Mouse (Mus musculus) retina, embryonic 14.5 days (tissue): ENCODE measurements around the gene Ppp6r1.
A peak's percentile ranks its signal among the peaks of the same experiment; 100 is the strongest.

Experiments
- DNase-seq: peaks from one replicate; pipeline ENCODE4 v3.0.0-alpha.2; 2015; ENCODE audit warnings: low spot score

Gene Ppp6r1

DNA sequence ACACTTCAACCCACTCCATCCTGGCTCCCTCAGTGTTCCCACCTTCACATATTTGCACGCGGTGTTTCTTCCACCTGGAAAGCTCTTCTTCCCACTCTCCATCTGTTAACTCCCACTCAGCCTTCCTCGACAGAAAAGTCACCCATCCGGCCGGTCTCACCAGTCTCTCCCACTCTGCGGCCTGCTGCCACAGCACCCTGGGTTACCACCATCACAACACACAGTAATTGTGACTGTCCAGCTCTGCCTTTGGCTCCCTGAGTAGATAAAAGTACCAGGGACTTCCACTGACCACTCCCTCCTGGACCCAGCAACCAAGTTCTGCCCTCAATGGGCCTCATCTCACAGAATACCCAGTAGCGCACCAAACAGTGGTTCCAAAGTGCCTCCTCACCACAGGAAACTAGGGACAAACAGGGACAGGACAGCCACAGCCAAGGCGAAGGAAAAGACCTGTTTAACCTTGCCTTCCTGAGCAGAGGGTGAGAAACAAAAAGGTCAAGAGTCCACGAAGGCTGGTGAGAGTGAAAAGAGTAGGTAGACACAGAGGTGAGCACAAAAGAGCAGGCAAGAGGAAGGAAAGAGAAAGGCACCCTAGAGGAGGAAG, 1.2 kb downstream of the Ppp6r1 start:
- DNase-seq, result no peak

DNA sequence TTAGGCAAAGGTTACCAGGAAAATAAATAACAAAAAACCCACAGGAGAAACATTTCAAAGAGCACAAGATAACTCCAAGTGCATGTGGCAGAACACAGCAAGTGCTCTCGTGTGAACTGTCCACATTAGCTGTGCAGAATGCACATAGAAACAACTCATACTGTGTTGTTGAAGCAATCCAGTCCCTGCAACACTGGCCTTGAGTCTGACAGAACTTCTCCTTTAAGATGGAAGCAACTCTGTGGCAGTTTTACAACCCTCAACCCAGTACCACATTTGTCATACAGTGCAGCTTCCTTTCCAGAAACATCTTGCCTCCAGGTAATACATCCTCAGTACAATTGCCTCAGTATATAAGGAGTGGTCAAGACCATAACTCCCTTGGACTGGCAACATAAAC, 2.0 kb downstream of the Ppp6r1 start:
- no peak for DNase-seq

DNA sequence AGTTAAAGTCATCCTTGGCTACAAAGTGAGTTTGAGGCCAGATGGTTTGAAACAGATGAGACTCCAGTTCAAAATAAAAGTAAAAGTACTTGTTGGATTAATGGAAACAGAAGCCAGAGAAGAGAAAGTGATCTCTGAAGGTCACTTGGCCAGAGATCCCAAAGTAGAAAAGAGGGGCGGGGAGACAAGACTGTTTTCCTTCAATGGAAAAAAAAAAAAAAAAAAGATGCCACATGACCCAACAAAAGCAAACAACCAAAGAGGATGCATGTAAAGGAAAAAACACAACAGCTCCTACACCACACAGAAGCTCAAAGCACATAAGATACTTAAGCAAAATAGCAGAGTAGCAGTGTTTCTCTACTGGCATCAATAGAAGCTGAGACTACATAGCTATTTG, 2.9 kb downstream of the Ppp6r1 start:
- DNase-seq, result no peak

- DNase-seq, result no peak
Measured at GRCm38 (mm10) chr7:4655393-4655792, 3.4 kb downstream of the Ppp6r1 start.

GRCm38 (mm10) chr7:4654221-4654620, 4.6 kb downstream of the Ppp6r1 start:
- no peak for DNase-seq

DNA sequence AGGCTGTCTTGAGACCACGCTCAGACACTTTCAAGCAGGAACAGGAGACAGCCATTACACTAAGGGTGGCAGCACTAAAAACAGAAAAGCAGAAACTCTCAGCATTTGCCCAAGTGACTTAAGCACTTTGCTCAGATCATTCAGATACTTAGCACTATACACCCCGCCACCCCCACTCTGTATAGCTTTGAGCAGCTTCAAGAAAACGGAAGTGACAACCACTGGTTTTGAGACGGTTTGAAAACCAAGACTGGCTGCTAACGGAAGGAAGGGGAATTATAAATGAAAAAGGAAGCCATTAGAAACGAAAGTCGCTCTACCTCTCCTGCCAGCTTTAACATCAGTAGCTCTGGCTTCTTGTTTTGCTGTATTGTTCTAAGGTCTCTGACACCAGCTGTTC, 5.0 kb downstream of the Ppp6r1 start:
- no peak for DNase-seq

- no peak for DNase-seq
Measured at GRCm38 (mm10) chr7:4653351-4653750, 5.5 kb downstream of the Ppp6r1 start.

DNA sequence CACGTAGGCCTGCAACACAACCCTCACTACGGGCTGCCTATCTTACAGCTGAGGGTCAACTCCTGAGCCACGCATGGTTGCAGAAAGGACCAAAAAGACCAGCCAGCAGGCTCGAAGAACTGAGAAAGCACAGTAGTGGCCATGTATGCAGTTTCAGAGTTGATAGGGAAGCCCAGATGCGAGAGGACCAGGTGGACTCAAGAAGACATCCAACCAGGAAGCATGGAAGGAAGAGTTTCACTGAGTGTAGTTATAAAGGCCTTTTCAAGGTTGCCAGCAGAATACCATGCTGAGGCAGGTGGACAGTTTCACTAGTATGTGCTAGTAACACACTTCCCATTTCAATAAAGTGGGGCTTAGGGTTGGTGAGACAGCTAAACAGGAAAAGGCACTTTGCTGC, 6.1 kb downstream of the Ppp6r1 start:
- no peak for DNase-seq

DNA sequence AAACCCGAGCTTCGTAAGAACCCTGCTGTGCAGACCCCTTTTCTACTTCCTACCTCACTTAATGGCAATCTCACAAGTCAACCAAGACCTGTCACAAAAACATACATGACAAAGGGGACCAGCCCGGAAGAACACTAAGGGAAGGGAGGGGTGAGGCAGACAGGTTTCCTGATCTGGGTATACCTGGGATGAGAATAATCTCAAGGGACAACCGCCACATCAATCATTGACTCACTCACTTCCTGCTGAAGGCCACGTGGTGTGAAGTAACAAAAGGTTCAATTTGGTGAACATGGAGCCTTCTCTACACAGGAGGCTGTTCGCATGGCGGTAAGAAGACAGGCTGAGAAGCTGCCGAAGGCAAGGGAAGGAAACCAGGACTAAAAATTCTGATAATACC, 7.2 kb downstream of the Ppp6r1 start:
- no peak for DNase-seq

DNA sequence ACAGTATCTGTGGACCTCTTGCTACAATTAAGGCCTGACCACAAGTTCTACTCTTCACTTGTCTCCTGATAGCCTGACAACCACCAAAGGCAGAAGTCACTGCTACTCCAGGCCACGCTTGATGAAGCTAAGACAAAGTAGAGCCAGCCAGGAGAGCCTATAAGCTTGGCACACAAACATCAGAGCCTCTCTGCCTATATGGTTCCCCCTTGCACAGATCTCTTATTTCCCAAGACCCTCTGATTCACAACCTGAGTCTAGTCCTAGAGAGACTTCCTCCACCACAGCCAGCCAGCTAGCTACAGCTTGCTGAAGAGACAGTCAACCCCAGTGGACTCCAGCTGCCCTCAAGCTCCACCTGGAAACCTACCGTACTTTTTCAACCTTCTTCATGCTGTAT, 10.8 kb downstream of the Ppp6r1 start:
- DNase-seq, result no peak

DNA sequence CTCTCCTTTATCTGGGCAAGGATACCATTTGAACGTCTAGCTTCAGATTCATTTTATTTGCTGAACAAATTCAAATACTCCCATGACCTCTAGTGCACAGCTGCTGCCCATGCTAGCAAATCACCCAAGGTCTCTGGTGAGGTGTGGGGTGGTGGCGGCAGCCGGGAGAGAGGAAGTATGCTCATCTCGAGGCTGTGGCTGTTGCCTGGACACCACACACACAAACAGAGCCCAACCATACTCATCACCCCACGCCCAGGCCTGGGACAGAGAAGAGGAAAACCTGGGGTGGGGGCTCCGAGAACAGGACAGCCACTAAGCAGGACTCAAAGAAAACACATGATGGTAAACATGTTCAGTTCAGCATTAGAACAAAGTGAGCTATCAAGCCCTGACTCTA, 11.5 kb downstream of the Ppp6r1 start:
- no peak for DNase-seq

DNA sequence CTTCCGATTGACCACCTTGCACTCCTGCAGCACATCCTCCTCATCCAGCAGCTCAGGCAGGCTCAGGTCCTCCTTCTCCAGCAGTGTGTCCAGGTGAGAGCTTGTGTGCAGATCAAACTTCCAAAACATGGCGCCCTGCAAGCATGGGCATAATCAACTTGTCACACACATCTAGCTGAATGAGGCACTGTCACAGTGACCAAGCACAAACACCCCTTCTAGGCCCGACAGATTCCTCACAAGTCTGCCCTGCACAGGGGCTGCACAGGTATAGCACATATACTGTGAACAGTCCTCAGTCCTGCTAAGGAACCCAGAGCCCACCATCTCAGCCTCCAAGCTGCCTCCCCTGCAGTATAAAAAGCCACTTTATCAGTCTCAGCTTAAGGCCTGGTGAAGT, 12.0 kb downstream of the Ppp6r1 start:
- no peak for DNase-seq

DNA sequence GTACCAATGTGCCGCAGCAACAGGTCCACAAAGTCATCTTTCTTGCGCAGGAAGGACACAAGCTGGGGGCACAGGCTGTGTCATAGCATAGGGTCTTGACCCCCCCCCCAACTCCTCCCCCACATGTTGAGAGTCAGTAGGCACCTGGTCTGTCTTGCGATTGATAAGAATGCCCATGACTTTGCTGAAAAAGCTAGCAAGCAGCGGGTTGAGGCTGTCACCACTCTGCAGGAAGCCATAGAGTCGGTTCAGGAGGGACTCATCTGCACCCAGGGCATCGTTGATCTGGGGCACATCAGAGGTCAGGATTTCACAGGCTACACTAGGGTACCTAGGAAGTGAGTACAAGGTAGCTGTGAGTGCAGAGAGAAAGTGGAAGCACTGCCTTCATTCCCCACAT, 15.6 kb downstream of the Ppp6r1 start:
- no peak for DNase-seq

- DNase-seq, result no peak
Measured at GRCm38 (mm10) chr7:4641956-4642355, 16.9 kb downstream of the Ppp6r1 start.

DNA sequence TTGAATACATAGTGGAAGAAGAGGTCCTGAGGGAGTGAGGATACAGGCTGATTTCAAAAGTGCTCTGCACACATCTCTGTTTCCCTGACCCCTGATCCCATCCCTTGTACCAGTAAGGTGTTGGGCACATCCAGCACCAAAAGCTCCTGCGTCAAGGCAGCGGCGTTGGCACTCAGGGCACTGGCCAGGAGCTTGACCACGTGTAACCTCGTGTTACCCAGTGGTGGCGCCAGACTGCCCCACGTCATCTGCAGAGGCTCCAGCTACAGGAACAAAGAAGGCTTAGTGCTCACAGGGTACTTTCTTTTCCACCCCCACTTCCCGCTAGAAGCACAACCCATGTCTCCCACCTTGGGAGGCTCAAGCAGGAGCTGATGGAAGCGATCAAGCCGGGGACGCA, 17.7 kb downstream of the Ppp6r1 start:
- DNase-seq, result no peak

DNA sequence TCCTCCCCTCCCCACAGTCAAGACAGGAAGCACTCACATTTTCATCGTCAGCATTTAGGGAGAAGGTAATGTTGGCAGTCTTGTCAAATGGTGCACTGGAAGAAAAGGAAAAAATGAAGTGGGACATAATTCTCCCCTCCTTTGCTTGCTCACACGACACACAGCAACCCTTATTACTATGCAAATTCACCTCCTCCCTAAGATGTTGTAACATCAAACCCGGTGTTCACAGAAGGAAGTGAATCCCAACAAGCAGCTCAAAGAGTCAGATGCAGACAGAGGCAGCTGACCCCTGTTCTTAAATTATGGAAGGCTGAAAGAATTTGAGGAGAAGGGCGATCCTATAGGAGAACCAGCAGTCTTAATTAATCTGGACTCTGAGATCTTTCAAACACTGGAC, 22.6 kb downstream of the Ppp6r1 start:
- no peak for DNase-seq

DNA sequence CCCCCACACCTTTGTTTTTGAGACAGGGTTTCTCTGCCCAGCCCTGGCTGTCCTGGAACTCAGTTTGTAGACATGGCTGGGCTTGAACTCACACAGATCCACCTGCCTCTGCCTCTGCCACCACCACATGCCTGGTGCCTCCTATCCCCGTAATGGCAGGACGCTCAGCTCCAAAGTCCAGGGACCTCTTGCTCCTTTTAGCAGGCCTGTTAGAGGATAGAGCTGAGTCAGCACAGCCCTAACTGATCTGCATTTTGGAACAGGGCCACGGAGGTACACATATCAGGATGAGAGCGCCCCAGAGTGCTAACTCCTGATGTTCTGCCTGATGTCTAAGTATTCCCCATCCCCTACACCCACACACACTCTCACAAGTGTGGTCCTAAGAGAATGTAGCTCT, 27.8 kb downstream of the Ppp6r1 start, which contains the start of gene Tmem86b:
TSS of gene Tmem86b (minus strand) at position 392 of the 400 bp plus-strand sequence.
- DNase-seq, result no peak

- no peak for DNase-seq
Measured at GRCm38 (mm10) chr7:4630198-4630597, 28.6 kb downstream of the Ppp6r1 start.

GRCm38 (mm10) chr7:4629586-4629985, 29.2 kb downstream of the Ppp6r1 start:
- no peak for DNase-seq

DNA sequence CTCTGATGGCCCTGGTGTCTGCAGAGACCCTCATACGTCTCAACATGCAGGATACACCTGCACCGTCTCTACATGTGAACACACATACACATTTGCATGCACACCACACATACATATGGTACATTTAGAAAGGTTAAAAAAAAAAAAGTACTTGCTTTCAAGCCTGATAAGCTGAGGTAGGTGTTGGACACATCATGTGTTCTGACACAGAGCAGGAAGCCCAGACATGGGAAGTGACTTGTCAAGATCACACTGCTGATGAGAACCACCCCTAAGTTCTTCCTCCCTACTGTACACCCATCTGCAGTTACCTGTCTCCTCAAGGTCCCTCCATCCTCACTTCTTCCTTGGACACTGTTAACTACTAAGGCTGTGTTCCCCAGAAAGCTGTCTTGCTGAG, 32.9 kb downstream of the Ppp6r1 start:
- no peak for DNase-seq

DNA sequence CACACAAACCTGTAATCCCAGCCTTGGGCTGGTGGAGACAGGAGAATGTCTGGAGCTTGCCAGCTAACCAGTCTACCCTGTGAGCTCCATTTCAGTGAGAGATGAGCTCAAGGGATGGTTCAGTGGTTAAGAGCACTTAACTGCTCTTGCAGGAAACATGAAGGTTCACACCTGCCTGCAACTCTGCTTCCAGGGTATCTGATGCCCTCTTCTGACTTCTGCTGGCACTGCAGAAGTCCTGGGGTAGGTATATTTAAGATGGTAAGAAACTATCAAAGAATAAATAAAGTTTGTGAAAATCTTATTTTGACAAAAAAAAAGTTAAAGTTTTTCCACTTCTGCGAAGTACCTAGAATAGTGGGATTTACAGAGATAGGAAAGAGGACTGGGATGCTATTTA, 34.5 kb downstream of the Ppp6r1 start:
- DNase-seq, result no peak

- DNase-seq, result peak; percentile 77
Measured at GRCm38 (mm10) chr7:4623544-4624189, 35.2 kb downstream of the Ppp6r1 start.

- peak; percentile 38 for DNase-seq
Measured at GRCm38 (mm10) chr7:4619979-4620378, 38.8 kb downstream of the Ppp6r1 start.

DNA sequence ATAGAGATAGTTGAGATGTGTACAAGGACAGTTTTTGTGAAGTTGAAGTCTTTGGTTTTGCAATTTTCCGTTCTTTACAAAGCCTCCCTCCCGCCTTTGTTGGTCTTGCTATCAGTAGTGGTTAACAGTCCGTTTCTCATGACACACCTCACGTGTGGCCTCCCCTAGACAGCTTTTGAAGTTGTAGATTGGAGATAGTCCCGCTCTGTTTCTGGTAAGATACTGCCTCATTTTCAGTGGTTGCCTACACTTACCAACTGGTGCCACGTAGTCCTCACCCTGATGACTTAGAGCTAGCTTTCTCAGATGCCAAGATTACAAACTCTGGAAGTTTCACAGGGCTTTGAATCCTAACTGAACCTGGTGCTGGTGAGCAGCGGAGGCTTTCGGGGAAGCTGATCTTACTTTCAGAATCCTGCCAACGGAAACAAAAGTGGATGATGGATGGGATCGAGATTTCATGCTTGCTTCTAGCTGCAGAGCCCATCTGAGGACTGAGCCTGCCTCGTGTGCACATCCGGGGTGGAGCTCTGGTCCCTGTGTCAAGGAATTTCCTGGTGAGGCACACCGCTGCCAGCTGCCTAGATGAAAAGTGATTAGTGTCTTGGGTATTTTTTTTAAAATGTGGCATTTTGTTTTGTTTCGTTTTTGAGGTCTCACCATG, 44.9 kb downstream of the Ppp6r1 start:
- no peak for DNase-seq
